Mouse (Mus musculus): Measurements from ENCODE around the gene Psg22. TPM values are rescaled to one million over a fixed set of nuclear protein-coding genes. Genes with fewer than 3 reads are reported as not detected.
"Not testable (repeated sequence)": the region's sequence is repeated elsewhere in the genome, so short reads cannot be mapped to it uniquely, and the experiment has no call there.

Psg22 gene
- polyA plus RNA-seq (2015; fragmentation: Nextera tagmentation; extraction: Ambion mirVana) = 0.23 and 0.33 TPM in 2 replicates

GRCm38 (mm10) chr7:18717790-18718189 is at the start of gene Psg22:
Gene Psg22 (plus strand): TSS chr7:18718090.
- 18% methylated on average over 2 of the region's 2 CpGs for WGBS (ENCODE audit: insufficient replicate concordance)
- no peaks in the 10 kb centered on the region for H3K36me3 ChIP-seq (replicated peaks; ENCODE audit: insufficient read depth, low read length)
- no peak within 1 kb of the TSS for H3K4me2 ChIP-seq (ENCODE audit: low read depth, low read length)
- H3K27ac ChIP-seq (ENCODE audit: low read depth) = no peak within 1 kb of the TSS
- H3K9me3 ChIP-seq (ENCODE audit: low read length) = no peaks in the 10 kb centered on the region
- no peak within 1 kb of the TSS for H3K9ac ChIP-seq (replicated peaks)
- H3K4me3 ChIP-seq (ENCODE audit: low read depth, low read length) = no peak within 1 kb of the TSS
- ATAC-seq = peak; percentile 40
- no peaks in the 10 kb centered on the region for H3K27me3 ChIP-seq (ENCODE audit: insufficient read depth, low read length)
- DNase-seq = no peak
- no peaks in the 10 kb centered on the region for H3K4me1 ChIP-seq (ENCODE audit: insufficient read depth)
- TF ChIP-seq CTCF (IDR thresholded peaks at IDR 0.05; ENCODE audit: low read depth) = no peak
- TF ChIP-seq EP300 (IDR thresholded peaks at IDR 0.05; ENCODE audit: low read depth) = no peak

- H3K9me3 ChIP-seq (ENCODE audit: low read length) = no peaks in the 10 kb centered on the region
- no peaks in the 10 kb centered on the region for H3K4me1 ChIP-seq (ENCODE audit: insufficient read depth)
- H3K4me3 ChIP-seq (ENCODE audit: low read depth, low read length) = no peak overlapping the region
- no peak overlapping the region for H3K27ac ChIP-seq (ENCODE audit: low read depth)
- ATAC-seq = no peak
- DNase-seq = peak; percentile 16
- no peak for TF ChIP-seq EP300 (IDR thresholded peaks at IDR 0.05; ENCODE audit: low read depth)
- peak; percentile 71 for TF ChIP-seq CTCF (IDR thresholded peaks at IDR 0.05; ENCODE audit: low read depth)
- no peak overlapping the region for H3K4me2 ChIP-seq (ENCODE audit: low read depth, low read length)
- 53% methylated on average over 2 of the region's 2 CpGs for WGBS (ENCODE audit: insufficient replicate concordance)
- H3K9ac ChIP-seq (replicated peaks) = no peak overlapping the region
- H3K27me3 ChIP-seq (ENCODE audit: insufficient read depth, low read length) = no peaks in the 10 kb centered on the region
- H3K36me3 ChIP-seq (replicated peaks; ENCODE audit: insufficient read depth, low read length) = no peaks in the 10 kb centered on the region
Measured at GRCm38 (mm10) chr7:18679772-18680171, 38.1 kb upstream of the Psg22 start.

GRCm38 (mm10) chr7:18685586-18685985 is 32.3 kb upstream of the Psg22 start:
- H3K27me3 ChIP-seq (ENCODE audit: insufficient read depth, low read length) = no peaks in the 10 kb centered on the region
- no peak for TF ChIP-seq EP300 (IDR thresholded peaks at IDR 0.05; ENCODE audit: low read depth)
- no peak for TF ChIP-seq CTCF (IDR thresholded peaks at IDR 0.05; ENCODE audit: low read depth)
- no peaks in the 10 kb centered on the region for H3K9me3 ChIP-seq (ENCODE audit: low read length)

GRCm38 (mm10) chr7:18686085-18686484 is 31.8 kb upstream of the Psg22 start, which contains the start of gene Psg20:
Gene Psg20 (minus strand): TSS chr7:18686185.
- H3K27ac ChIP-seq (ENCODE audit: low read depth) = no peak within 1 kb of the TSS
- H3K27me3 ChIP-seq (ENCODE audit: insufficient read depth, low read length) = no peaks in the 10 kb centered on the region
- H3K9me3 ChIP-seq (ENCODE audit: low read length) = no peaks in the 10 kb centered on the region
- DNase-seq = no peak
- no peaks in the 10 kb centered on the region for H3K4me1 ChIP-seq (ENCODE audit: insufficient read depth)
- no peak within 1 kb of the TSS for H3K4me3 ChIP-seq (ENCODE audit: low read depth, low read length)
- H3K4me2 ChIP-seq (ENCODE audit: low read depth, low read length) = no peak within 1 kb of the TSS
- H3K36me3 ChIP-seq (replicated peaks; ENCODE audit: insufficient read depth, low read length) = no peaks in the 10 kb centered on the region
- no peak for TF ChIP-seq EP300 (IDR thresholded peaks at IDR 0.05; ENCODE audit: low read depth)
- no peak for TF ChIP-seq CTCF (IDR thresholded peaks at IDR 0.05; ENCODE audit: low read depth)
- no peak within 1 kb of the TSS for H3K9ac ChIP-seq (replicated peaks)
- WGBS (ENCODE audit: insufficient replicate concordance) = 61% methylated on average over 2 of the region's 2 CpGs
- ATAC-seq = no peak

More at GRCm38 (mm10) chr7:18685586-18685985, 32.3 kb upstream of the Psg22 start:
- Histone ChIP-seq H3K4me2 (ENCODE audit: low read depth, low read length) (no peak overlapping the region), H3K4me3 (ENCODE audit: low read depth, low read length) (no peak overlapping the region), H3K36me3 (replicated peaks; ENCODE audit: insufficient read depth, low read length) (no peaks in the 10 kb centered on the region), H3K9ac (replicated peaks) (no peak overlapping the region), H3K4me1 (ENCODE audit: insufficient read depth) (no peaks in the 10 kb centered on the region), H3K27ac (ENCODE audit: low read depth) (no peak overlapping the region)
- DNase-seq = no peak
- no peak for ATAC-seq

GRCm38 (mm10) chr7:18710331-18710730 is 7.6 kb upstream of the Psg22 start:
- not testable (repeated sequence) for H3K9me3 ChIP-seq (ENCODE audit: low read length); DNase-seq; H3K4me1 ChIP-seq (ENCODE audit: insufficient read depth); H3K36me3 ChIP-seq (replicated peaks; ENCODE audit: insufficient read depth, low read length); H3K27me3 ChIP-seq (ENCODE audit: insufficient read depth, low read length); ATAC-seq; H3K27ac ChIP-seq (ENCODE audit: low read depth); H3K4me3 ChIP-seq (ENCODE audit: low read depth, low read length); H3K4me2 ChIP-seq (ENCODE audit: low read depth, low read length); H3K9ac ChIP-seq (replicated peaks)
- 67% methylated on average over 4 of the region's 4 CpGs for WGBS (ENCODE audit: insufficient replicate concordance)
- peak; percentile 51 for TF ChIP-seq CTCF (IDR thresholded peaks at IDR 0.05; ENCODE audit: low read depth)

- DNase-seq (no peak), ATAC-seq (no peak)
- H3K4me1 ChIP-seq (ENCODE audit: insufficient read depth) = no peaks in the 10 kb centered on the region
- no peaks in the 10 kb centered on the region for H3K27me3 ChIP-seq (ENCODE audit: insufficient read depth, low read length)
- WGBS (ENCODE audit: insufficient replicate concordance) = 63% methylated on average over 1 of the region's 1 CpGs
- no peak overlapping the region for H3K9ac ChIP-seq (replicated peaks)
- no peaks in the 10 kb centered on the region for H3K36me3 ChIP-seq (replicated peaks; ENCODE audit: insufficient read depth, low read length)
- no peak overlapping the region for H3K4me3 ChIP-seq (ENCODE audit: low read depth, low read length)
- TF ChIP-seq EP300 (IDR thresholded peaks at IDR 0.05; ENCODE audit: low read depth) (no peak), CTCF (IDR thresholded peaks at IDR 0.05; ENCODE audit: low read depth) (no peak)
- H3K9me3 ChIP-seq (ENCODE audit: low read length) = no peaks in the 10 kb centered on the region
- H3K4me2 ChIP-seq (ENCODE audit: low read depth, low read length) = no peak overlapping the region
- no peak overlapping the region for H3K27ac ChIP-seq (ENCODE audit: low read depth)
Measured at GRCm38 (mm10) chr7:18710846-18711245, 7.0 kb upstream of the Psg22 start.

- Histone ChIP-seq H3K4me1 (ENCODE audit: insufficient read depth) (no peaks in the 10 kb centered on the region), H3K4me3 (ENCODE audit: low read depth, low read length) (no peak overlapping the region), H3K27me3 (ENCODE audit: insufficient read depth, low read length) (no peaks in the 10 kb centered on the region), H3K27ac (ENCODE audit: low read depth) (no peak overlapping the region), H3K9me3 (ENCODE audit: low read length) (no peaks in the 10 kb centered on the region), H3K4me2 (ENCODE audit: low read depth, low read length) (no peak overlapping the region), H3K36me3 (replicated peaks; ENCODE audit: insufficient read depth, low read length) (no peaks in the 10 kb centered on the region), H3K9ac (replicated peaks) (no peak overlapping the region)
- WGBS (ENCODE audit: insufficient replicate concordance) = 72% methylated on average over 4 of the region's 4 CpGs
- ATAC-seq = no peak
- TF ChIP-seq CTCF (IDR thresholded peaks at IDR 0.05; ENCODE audit: low read depth) (no peak), EP300 (IDR thresholded peaks at IDR 0.05; ENCODE audit: low read depth) (no peak)
- DNase-seq = no peak
Measured at GRCm38 (mm10) chr7:18715546-18715945, 2.3 kb upstream of the Psg22 start.

Data from liver, postnatal 0 days (tissue).